Mouse (Mus musculus) heart, postnatal 0 days (tissue): ENCODE measurements around the gene Usp7.

ENCODE experiments used
- CTCF ChIP-seq: IDR thresholded peaks from 2 replicates; pipeline ENCODE4 v1.5.1; 2016; ENCODE audit warnings: antibody characterized with exemption, control low read depth, low read depth
- EP300 ChIP-seq: IDR thresholded peaks from 2 replicates; pipeline ENCODE4 v1.6.1; 2016; ENCODE audit warnings: antibody characterized with exemption, low read depth

- TF ChIP-seq CTCF (no peak), EP300 (no peak)
These were observed 124.3 kb downstream of the Usp7 start for GRCm38 (mm10) chr16:8667814-8668213.
